Mouse (Mus musculus): ENCODE data around the gene Nudt5.
A peak's percentile ranks its signal among the peaks of the same experiment; 100 is the strongest.

Nudt5 gene

GRCm38 (mm10) chr2:5867681-5868080 lies 22.9 kb downstream of the Nudt5 start:
- DNase-seq (ENCODE audit: low read depth), result no peak

- DNase-seq (ENCODE audit: low read depth), result no peak
Observed at GRCm38 (mm10) chr2:5869746-5870145, 24.9 kb downstream of the Nudt5 start.

GRCm38 (mm10) chr2:5877446-5877845 lies 32.6 kb downstream of the Nudt5 start:
- DNase-seq (ENCODE audit: low read depth), result no peak

GRCm38 (mm10) chr2:5888865-5889264 lies 44.0 kb downstream of the Nudt5 start:
- no peak for DNase-seq (ENCODE audit: low read depth)

GRCm38 (mm10) chr2:5889412-5889811 lies 44.6 kb downstream of the Nudt5 start:
- DNase-seq (ENCODE audit: low read depth), result no peak

- DNase-seq (ENCODE audit: low read depth), result no peak
Observed at GRCm38 (mm10) chr2:5894296-5894695, 49.5 kb downstream of the Nudt5 start.

- peak; percentile 96 for DNase-seq (ENCODE audit: low read depth)
Observed at GRCm38 (mm10) chr2:5894843-5895570, 50.2 kb downstream of the Nudt5 start, which contains the start of gene Sec61a2. Gene Sec61a2, minus strand, starts transcription at chr2:5895432.

GRCm38 (mm10) chr2:5900145-5900544 lies 55.3 kb downstream of the Nudt5 start:
- DNase-seq (ENCODE audit: low read depth), result no peak

GRCm38 (mm10) chr2:5906092-5906491 lies 61.3 kb downstream of the Nudt5 start:
- no peak for DNase-seq (ENCODE audit: low read depth)

- peak; percentile 58 for DNase-seq (ENCODE audit: low read depth)
Observed at GRCm38 (mm10) chr2:5906625-5907024, 61.8 kb downstream of the Nudt5 start.

- no peak for DNase-seq (ENCODE audit: low read depth)
Observed at GRCm38 (mm10) chr2:5911282-5911965, 66.6 kb downstream of the Nudt5 start.
